Mouse (Mus musculus) heart, adult 18-20 months (tissue): ENCODE results near the gene Gria2. TPM values are rescaled to one million over a fixed set of nuclear protein-coding genes. Genes with fewer than 3 reads are reported as not detected.

ENCODE experiments used
- DNase-seq, 2 experiments: peaks; one replicate each; pipeline ENCODE4 v3.0.0; 2021 to 2022; ENCODE audit warnings: mixed read lengths in 1 of 2
- microRNA-seq, 2 experiments: library from miRNA; unstranded; fragments of <30 nt; microRNA quantifications; one replicate each; pipeline ENCODE4 v1.2.0; 2022
- total RNA-seq, 2 experiments: library from RNA; stranded (reverse); gene quantifications; 2 replicates each; pipeline ENCODE4 v1.2.3; 2021

Gene Gria2
- total RNA-seq, 2 experiments from 2014 or later: 0.10 TPM; not detected in 1

- peak; percentile 2 to 6 for DNase-seq
Measured at GRCm38 (mm10) chr3:80775971-80776370, 26.7 kb downstream of the Gria2 start.

GRCm38 (mm10) chr3:80774005-80774764 lies 28.4 kb downstream of the Gria2 start:
- no peak for DNase-seq

- no peak for DNase-seq
Measured at GRCm38 (mm10) chr3:80773232-80773631, 29.4 kb downstream of the Gria2 start.

- DNase-seq: no peak
Measured at GRCm38 (mm10) chr3:80769506-80770235, 33.0 kb downstream of the Gria2 start.

GRCm38 (mm10) chr3:80758955-80759354 lies 43.7 kb downstream of the Gria2 start:
- DNase-seq: no peak

- DNase-seq: no peak
Measured at GRCm38 (mm10) chr3:80758363-80758762, 44.3 kb downstream of the Gria2 start.

GRCm38 (mm10) chr3:80750786-80751185 lies 51.8 kb downstream of the Gria2 start:
- no peak for DNase-seq

GRCm38 (mm10) chr3:80725205-80725604 lies 77.4 kb downstream of the Gria2 start:
- DNase-seq: no peak

- no peak for DNase-seq
Measured at GRCm38 (mm10) chr3:80713123-80713522, 89.5 kb downstream of the Gria2 start.

- no peak for DNase-seq
Measured at GRCm38 (mm10) chr3:80708992-80709391, 93.6 kb downstream of the Gria2 start.

GRCm38 (mm10) chr3:80702173-80702572 lies 100.5 kb downstream of the Gria2 start:
- no peak for DNase-seq

- DNase-seq: no peak
Measured at GRCm38 (mm10) chr3:80697523-80697922, 105.1 kb downstream of the Gria2 start.

GRCm38 (mm10) chr3:80694965-80695364 lies 107.7 kb downstream of the Gria2 start:
- DNase-seq: no peak

- no peak for DNase-seq
Measured at GRCm38 (mm10) chr3:80665105-80665504, 137.5 kb downstream of the Gria2 start.

GRCm38 (mm10) chr3:80663293-80663692 lies 139.3 kb downstream of the Gria2 start:
- no peak for DNase-seq

- DNase-seq: no peak
Measured at GRCm38 (mm10) chr3:80661838-80662237, 140.8 kb downstream of the Gria2 start.

- DNase-seq: no peak
Measured at GRCm38 (mm10) chr3:80652213-80652612, 150.4 kb downstream of the Gria2 start.

Small RNA genes within 50 kb of the gene (microRNA-seq; reads per million reads assigned to microRNA genes)
- 0 reads per million in 2 experiments for gene Gm25749

Other genes with a start within 250 kb of the Gria2 start
- under 1 TPM; 0.15 to 0.62 TPM for gene Glrb, start 110.8 kb upstream of the Gria2 start, total RNA-seq
- 1 to 10 TPM; 2.3 to 3.4 TPM for gene Pdgfc, start 233.6 kb upstream of the Gria2 start, total RNA-seq